ENCODE assay signal across 1 mouse cellular context in the genomic region with DNA sequence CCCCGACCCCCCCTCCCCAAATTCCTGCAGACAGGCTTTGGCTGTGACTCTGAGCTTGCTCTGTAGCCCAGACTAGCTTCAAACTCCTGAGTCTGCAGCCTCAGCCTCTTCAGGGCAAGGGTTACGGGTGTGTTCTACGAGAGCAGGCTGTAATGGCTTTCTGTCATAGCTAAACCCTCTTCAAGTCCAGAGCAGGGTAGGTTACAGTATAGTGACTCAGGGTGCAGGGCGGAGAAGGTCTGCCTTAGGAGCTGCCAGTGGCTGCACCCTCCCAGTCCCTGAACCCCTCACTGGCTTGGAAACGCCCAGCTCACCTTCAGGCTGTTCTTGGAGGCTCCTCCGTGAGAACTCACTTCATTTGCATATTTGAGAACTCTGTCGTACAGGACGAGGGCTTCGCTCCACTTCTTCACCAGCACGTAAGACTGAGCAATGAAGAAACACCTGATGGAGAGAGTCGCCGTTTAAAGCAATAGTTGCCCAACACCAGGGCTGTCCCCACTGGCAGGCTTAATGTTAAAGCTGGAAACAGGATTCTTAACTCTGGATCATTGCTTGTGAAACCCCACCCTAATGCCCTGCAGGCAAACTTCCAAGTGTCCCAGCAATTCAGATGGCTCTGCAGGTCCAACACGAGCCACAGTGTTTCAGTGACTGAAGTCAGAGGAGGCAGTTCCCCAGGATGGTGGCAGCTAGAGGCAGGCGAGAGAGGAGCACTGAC.
TF ChIP-seq lines count a peak whose summit lies in the region.

No protein-coding gene starts in this region.

TF ChIP-seq in CH12.LX, 34 proteins besides CTCF, POLR2A, EP300 and RAD21:
- TF ChIP-seq SMC3 (IDR thresholded peaks at IDR 0.05; ENCODE audit: low read depth, low read length), result no peak
- TF ChIP-seq USF1 (IDR thresholded peaks at IDR 0.05; ENCODE audit: low read depth, low read length), result no peak
- no peak for TF ChIP-seq ZC3H11A (IDR thresholded peaks at IDR 0.05; ENCODE audit: low read depth, low read length)
- TF ChIP-seq ZNF384 (IDR thresholded peaks at IDR 0.05; ENCODE audit: low read depth, low read length), result no peak
- no peak for TF ChIP-seq TCF12 (IDR thresholded peaks at IDR 0.05; ENCODE audit: low read depth, low read length)
- TF ChIP-seq JUN (IDR thresholded peaks at IDR 0.05; ENCODE audit: insufficient read depth, low read depth, low read length), result no peak
- no peak for TF ChIP-seq SIN3A (IDR thresholded peaks at IDR 0.05; ENCODE audit: low read length)
- TF ChIP-seq MXI1 (IDR thresholded peaks at IDR 0.05; ENCODE audit: low read depth, low read length), result no peak
- no peak for TF ChIP-seq MAZ (IDR thresholded peaks at IDR 0.05; ENCODE audit: low read depth, low read length)
- no peak for TF ChIP-seq NRF1 (IDR thresholded peaks at IDR 0.05; ENCODE audit: low read depth, low read length)
- TF ChIP-seq ETS1 (conservative IDR thresholded peaks at IDR 0.05; ENCODE audit: low read depth, low read length), result no peak
- TF ChIP-seq ZKSCAN1 (IDR thresholded peaks at IDR 0.05; ENCODE audit: borderline replicate concordance, low read depth, low read length), result no peak
- no peak for TF ChIP-seq JUND (conservative IDR thresholded peaks at IDR 0.05; ENCODE audit: low read depth, low read length)
- no peak for TF ChIP-seq TBP (conservative IDR thresholded peaks at IDR 0.05; ENCODE audit: low read depth, low read length)
- TF ChIP-seq CHD1 (IDR thresholded peaks at IDR 0.05; ENCODE audit: low read depth, low read length), result no peak
- TF ChIP-seq ELF1 (IDR thresholded peaks at IDR 0.05; ENCODE audit: low read depth, low read length), result no peak
- no peak for TF ChIP-seq ZMIZ1 (IDR thresholded peaks at IDR 0.05; ENCODE audit: low read depth, low read length)
- TF ChIP-seq NELFE (IDR thresholded peaks at IDR 0.05; ENCODE audit: low read depth, low read length), result no peak
- no peak for TF ChIP-seq BHLHE40 (IDR thresholded peaks at IDR 0.05; ENCODE audit: low read depth, low read length)
